Mouse (Mus musculus) lung, postnatal 36 days (tissue): ENCODE measurements around the gene P4hb.
A peak's percentile ranks its signal among the peaks of the same experiment; 100 is the strongest.
"Not testable (repeated sequence)": the region's sequence is repeated elsewhere in the genome, so short reads cannot be mapped to it uniquely, and the experiment has no call there.

Experiments
- DNase-seq: peaks from one replicate; pipeline ENCODE4 v3.0.0; 2022; ENCODE audit warnings: mixed read lengths

P4hb gene

GRCm38 (mm10) chr11:120571122-120571521 lies 1.9 kb downstream of the P4hb start:
- DNase-seq = no peak

- DNase-seq = no peak
Measured at GRCm38 (mm10) chr11:120568324-120568723, 4.7 kb downstream of the P4hb start.

- DNase-seq = no peak
Measured at GRCm38 (mm10) chr11:120565114-120565513, 7.9 kb downstream of the P4hb start.

- DNase-seq = no peak
Measured at GRCm38 (mm10) chr11:120562949-120563348, 10.1 kb downstream of the P4hb start.

- no peak for DNase-seq
Measured at GRCm38 (mm10) chr11:120560952-120561728, 11.9 kb downstream of the P4hb start.

GRCm38 (mm10) chr11:120558843-120559242 lies 14.2 kb downstream of the P4hb start:
- DNase-seq = not testable (repeated sequence)

GRCm38 (mm10) chr11:120555260-120555659 lies 17.8 kb downstream of the P4hb start:
- DNase-seq = no peak

- no peak for DNase-seq
Measured at GRCm38 (mm10) chr11:120554834-120555233, 18.2 kb downstream of the P4hb start.

GRCm38 (mm10) chr11:120552736-120553135 lies 20.3 kb downstream of the P4hb start:
- no peak for DNase-seq

- no peak for DNase-seq
Measured at GRCm38 (mm10) chr11:120550810-120551440, 22.1 kb downstream of the P4hb start, which contains the start of gene Ppp1r27. Ppp1r27 (minus strand) TSS chr11:120551132.

GRCm38 (mm10) chr11:120549986-120550809 lies 22.9 kb downstream of the P4hb start:
- DNase-seq = no peak

- DNase-seq = peak; percentile 95
Measured at GRCm38 (mm10) chr11:120549168-120549945, 23.7 kb downstream of the P4hb start, which contains the start of gene Mcrip1. Mcrip1 (minus strand) TSS chr11:120549727.

GRCm38 (mm10) chr11:120548786-120549167 lies 24.3 kb downstream of the P4hb start:
- DNase-seq = no peak

GRCm38 (mm10) chr11:120548214-120548613 lies 24.8 kb downstream of the P4hb start:
- no peak for DNase-seq

- DNase-seq = peak; percentile 37
Measured at GRCm38 (mm10) chr11:120547469-120547868, 25.6 kb downstream of the P4hb start.

GRCm38 (mm10) chr11:120545964-120546363 lies 27.1 kb downstream of the P4hb start:
- DNase-seq = no peak

GRCm38 (mm10) chr11:120542376-120542775 lies 30.7 kb downstream of the P4hb start:
- no peak for DNase-seq

GRCm38 (mm10) chr11:120541907-120542306 lies 31.1 kb downstream of the P4hb start:
- peak; percentile 47 for DNase-seq

GRCm38 (mm10) chr11:120539285-120540014 lies 33.6 kb downstream of the P4hb start:
- peak; percentile 83 for DNase-seq

GRCm38 (mm10) chr11:120538955-120539284 lies 34.1 kb downstream of the P4hb start:
- no peak for DNase-seq

- DNase-seq = peak; percentile 77
Measured at GRCm38 (mm10) chr11:120538485-120538884, 34.6 kb downstream of the P4hb start.

GRCm38 (mm10) chr11:120535804-120536203 lies 37.2 kb downstream of the P4hb start:
- no peak for DNase-seq
